ENCODE assay signal across 15 mouse cellular contexts in genomic region chr11:116424621-116425407, GRCm38 (mm10). TPM values are rescaled to one million over a fixed set of nuclear protein-coding genes. Genes with fewer than 3 reads are reported as not detected.
DNase-seq lines count a peak whose midpoint lies in the region; ATAC-seq and TF ChIP-seq lines count a peak whose summit lies in the region.
"Had no signal": no experiment of that assay in that cellular context is flagged by ENCODE, and none has a peak within 500 bp of the region (broad histone marks: within the 10 kb centered on the region; RNA-seq: fewer than 3 reads in every experiment).

No protein-coding gene starts in this region.

- no peak overlapping the region for H3K4me2 ChIP-seq in lung, postnatal 0 days (replicated peaks; ENCODE audit: low read depth, low read length)
- H3K4me2 ChIP-seq: forebrain, embryonic 13.5 days; midbrain, embryonic 15.5 days had no signal

- no peak for ATAC-seq in lung, postnatal 0 days
- peak; percentile 30; the same call in 1 of the 2 replicates for ATAC-seq in megakaryocyte-erythroid progenitor cell, adult 5-6 weeks (replicated peaks; ENCODE audit: low FRiP score, low TSS enrichment, poor library complexity, severe bottlenecking)
- ATAC-seq: forebrain, embryonic 13.5 days; midbrain, embryonic 15.5 days had no signal

- peak overlapping the region; percentile 66 for H3K27ac ChIP-seq in lung, postnatal 0 days (ENCODE audit: low read length)
- peak overlapping the region; percentile 48; the same call in 1 of the 2 replicates for H3K27ac ChIP-seq in ES-E14 (ENCODE audit: insufficient read depth, low read depth, low read length, poor library complexity, severe bottlenecking)
- peak overlapping the region; percentile 74 for H3K27ac ChIP-seq in brown adipose tissue, adult 24 weeks (replicated peaks; ENCODE audit: low read depth, low read length)
- H3K27ac ChIP-seq: forebrain, embryonic 13.5 days; layer of hippocampus, adult 2 months; midbrain, embryonic 15.5 days had no signal

- 0 out of 2 replicates have a peak, but pooled peaks cover 3% of the 10 kb centered on the region for H3K4me1 ChIP-seq in lung, postnatal 0 days (ENCODE audit: insufficient read depth, low read depth, low read length)
- peaks cover 5 to 37% of the 10 kb centered on the region in 2 experiments for H3K4me1 ChIP-seq in ES-E14 (ENCODE audit: control insufficient read depth in 2 of 2, insufficient read depth in 2 of 2, low read length in 2 of 2, poor library complexity in 1 of 2)
- peaks cover 4% of the 10 kb centered on the region; the same call in 1 of the 2 replicates for H3K4me1 ChIP-seq in brown adipose tissue, adult 24 weeks (ENCODE audit: control insufficient read depth, insufficient read depth, insufficient read length, low read length)
- H3K4me1 ChIP-seq: forebrain, embryonic 13.5 days; midbrain, embryonic 15.5 days had no signal

- WGBS in lung, postnatal 0 days = 30% methylated on average over 8 of the region's 8 CpGs

- no peaks in the 10 kb centered on the region for H3K9me3 ChIP-seq in lung, postnatal 0 days (ENCODE audit: low read length)
- H3K9me3 ChIP-seq in ES-E14 (ENCODE audit: control insufficient read depth, insufficient read depth, low read depth, low read length) = no peaks in the 10 kb centered on the region
- H3K9me3 ChIP-seq: forebrain, embryonic 13.5 days; heart, embryonic 10.5 days; midbrain, embryonic 15.5 days had no signal

- no peak for TF ChIP-seq EP300 in lung, postnatal 0 days (IDR thresholded peaks at IDR 0.05)

- no peak for TF ChIP-seq CTCF in lung, postnatal 0 days (IDR thresholded peaks at IDR 0.05)

- H3K36me3 ChIP-seq in lung, postnatal 0 days (ENCODE audit: insufficient read depth, low read length) = no peaks in the 10 kb centered on the region
- no peaks in the 10 kb centered on the region for H3K36me3 ChIP-seq in ES-E14 (ENCODE audit: control insufficient read depth, insufficient read depth, low read length, poor library complexity, severe bottlenecking)
- H3K36me3 ChIP-seq: heart, embryonic 10.5 days; midbrain, embryonic 15.5 days had no signal

- no peak for DNase-seq in lung, postnatal 0 days (ENCODE audit: low spot score)
- DNase-seq in lung, postnatal 36 days = no peak
- DNase-seq in ES-E14 (ENCODE audit: low read depth, low spot score) = no peak
- DNase-seq in left cerebral cortex, adult 11 months (ENCODE audit: low spot score) = no peak
- DNase-seq in frontal cortex, adult 2 months (ENCODE audit: extremely low spot score in 1 of 2, low spot score in 1 of 2) = no peak
- DNase-seq: adrenal gland, postnatal 10 days; cerebellum, postnatal 14 days had no signal

- in situ Hi-C loops in ES-E14 (cut with MboI; ENCODE audit: low sequenced_read_pairs in 2 of 2, unreplicated experiment in 2 of 2) = no loop called here

- H3K27me3 ChIP-seq in lung, postnatal 0 days (replicated peaks; ENCODE audit: insufficient read depth, low read length) = no peaks in the 10 kb centered on the region
- H3K27me3 ChIP-seq: midbrain, embryonic 15.5 days had no signal

- no peak overlapping the region for H3K9ac ChIP-seq in lung, postnatal 0 days (replicated peaks; ENCODE audit: low read depth)
- H3K9ac ChIP-seq in ES-E14 (ENCODE audit: insufficient read depth, low read depth, low read length, poor library complexity, severe bottlenecking) = no peak overlapping the region
- H3K9ac ChIP-seq: forebrain, embryonic 13.5 days; midbrain, embryonic 15.5 days had no signal

- no peak overlapping the region for H3K4me3 ChIP-seq in lung, postnatal 0 days (ENCODE audit: low read depth, low read length)
- H3K4me3 ChIP-seq in ES-E14 (ENCODE audit: insufficient read depth in 1 of 2, low read depth in 1 of 2, low read length in 2 of 2, poor library complexity in 1 of 2, severe bottlenecking in 1 of 2) = no peak overlapping the region
- H3K4me3 ChIP-seq in brown adipose tissue, adult 24 weeks (ENCODE audit: insufficient read depth, low read depth, low read length) = no peak overlapping the region
- H3K4me3 ChIP-seq: forebrain, embryonic 13.5 days; heart, embryonic 10.5 days; layer of hippocampus, adult 2 months; midbrain, embryonic 15.5 days had no signal

TF ChIP-seq in ES-E14, 5 proteins besides CTCF, POLR2A, EP300 and RAD21:
- TF ChIP-seq HCFC1 (IDR thresholded peaks at IDR 0.05; ENCODE audit: borderline replicate concordance, insufficient read depth, low read length) (no peak), ZNF384 (IDR thresholded peaks at IDR 0.05; ENCODE audit: low read depth, low read length) (no peak), CHD2 (IDR thresholded peaks at IDR 0.05; ENCODE audit: low read depth, low read length) (no peak), MAFK (IDR thresholded peaks at IDR 0.05; ENCODE audit: insufficient read depth, low read depth, low read length) (no peak), ZC3H11A (IDR thresholded peaks at IDR 0.05; ENCODE audit: borderline replicate concordance, low read depth, low read length) (no peak)
TF ChIP-seq in ES-E14: peak in this region for 0.

RNA-seq across cellular contexts. Expression of gene Ubald2, which starts 9.1 kb away (rescaled TPM):
- 50.4 and 56.6 TPM in 2 replicates for polyA plus RNA-seq in lung, postnatal 0 days (2015; fragmentation: Nextera tagmentation; extraction: Ambion mirVana)
- total RNA-seq in ES-E14 (2012; rRNA removed) = 106 and 117 TPM in 2 replicates
- 29.8 and 38.4 TPM in 2 replicates for polyA plus RNA-seq in brown adipose tissue, adult 24 weeks (2012; ENCODE audit: insufficient read depth, insufficient read length, missing spikeins)
- total RNA-seq in megakaryocyte-erythroid progenitor cell, adult 5-6 weeks (2014; fragmentation: Nextera tagmentation) = 68.8 and 89.9 TPM in 2 replicates
- total RNA-seq in megakaryocyte-erythroid progenitor cell, adult 5-6 weeks (2017) = 65.8 and 93.3 TPM in 2 replicates
- 58.7 TPM in 2 replicates for polyA plus RNA-seq in frontal cortex, adult 2 months (2012; rRNA removed)

RNA-seq across cellular contexts. Expression of gene Rnf157, which starts 12.0 kb away (rescaled TPM):
- polyA plus RNA-seq in lung, postnatal 0 days (2015; fragmentation: Nextera tagmentation; extraction: Ambion mirVana) = 1.4 and 1.8 TPM in 2 replicates
- 3.7 and 6.1 TPM in 2 replicates for total RNA-seq in ES-E14 (2012; rRNA removed)
- polyA plus RNA-seq in brown adipose tissue, adult 24 weeks (2012; ENCODE audit: insufficient read depth, insufficient read length, missing spikeins) = 0.67 TPM in 1 of 2 replicates, not detected in the other
- total RNA-seq in megakaryocyte-erythroid progenitor cell, adult 5-6 weeks (2014; fragmentation: Nextera tagmentation) = 8.1 and 12.1 TPM in 2 replicates
- total RNA-seq in megakaryocyte-erythroid progenitor cell, adult 5-6 weeks (2017) = 2.7 and 11.3 TPM in 2 replicates
- polyA plus RNA-seq in frontal cortex, adult 2 months (2012; rRNA removed) = 180 and 191 TPM in 2 replicates

RNA-seq across cellular contexts. Expression of gene Qrich2, which starts 41.2 kb away (rescaled TPM):
- polyA plus RNA-seq in lung, postnatal 0 days (2015; fragmentation: Nextera tagmentation; extraction: Ambion mirVana) = 0.05 and 0.06 TPM in 2 replicates
- 0.22 and 0.37 TPM in 2 replicates for total RNA-seq in ES-E14 (2012; rRNA removed)
- not detected in 2 replicates for polyA plus RNA-seq in brown adipose tissue, adult 24 weeks (2012; ENCODE audit: insufficient read depth, insufficient read length, missing spikeins)
- not detected in 2 replicates for total RNA-seq in megakaryocyte-erythroid progenitor cell, adult 5-6 weeks (2014; fragmentation: Nextera tagmentation)
- not detected in 2 replicates for total RNA-seq in megakaryocyte-erythroid progenitor cell, adult 5-6 weeks (2017)
- 0.04 TPM in 1 of 2 replicates, not detected in the other for polyA plus RNA-seq in frontal cortex, adult 2 months (2012; rRNA removed)
- total RNA-seq: adrenal gland, postnatal 10 days; gastrocnemius, adult 18-20 months had no signal
- polyA plus RNA-seq: forebrain, embryonic 13.5 days; inflammation-experienced regulatory T-cells, adult 6 months; midbrain, embryonic 15.5 days had no signal

Comparison
In these comparisons a context has a peak if more than half of its experiments do, and no peak if none do; other contexts are left out.
1. RNA of gene Rnf157, which starts 12.0 kb away (polyA plus RNA-seq): 180 to 191 TPM in frontal cortex, adult 2 months; 1.4 to 1.8 TPM in lung, postnatal 0 days and 0.67 TPM in brown adipose tissue, adult 24 weeks; every median in the first group is over 10 times any median in the second.
2. Peak in every context shown above with its lines, with median percentiles within 50 percentile points of each other: H3K27ac ChIP-seq.